Mouse (Mus musculus): ENCODE measurements around the gene Cgref1. TPM values are rescaled to one million over a fixed set of nuclear protein-coding genes. Genes with fewer than 3 reads are reported as not detected.

The Cgref1 gene
- 2.7 and 5.7 TPM in 2 replicates for polyA plus RNA-seq (2012; rRNA removed)

GRCm38 (mm10) chr5:30944956-30945781 is at the start of gene Cgref1:
Cgref1 (minus strand) TSS chr5:30945591.
- H3K4me1 ChIP-seq (ENCODE audit: control insufficient read depth, insufficient read depth, low read length): no peaks in the 10 kb centered on the region
- peak; percentile 34 for DNase-seq
- 9% methylated on average over 44 of the region's 44 CpGs for WGBS
- H3K4me3 ChIP-seq (replicated peaks; ENCODE audit: extremely low read depth, low read depth, low read length): no peak within 1 kb of the TSS
- no peak for TF ChIP-seq CTCF (IDR thresholded peaks at IDR 0.05; ENCODE audit: insufficient read depth, low read length)
- TF ChIP-seq POLR2A (IDR thresholded peaks at IDR 0.05; ENCODE audit: borderline replicate concordance, extremely low read depth, low read depth, low read length): no peak

DNA sequence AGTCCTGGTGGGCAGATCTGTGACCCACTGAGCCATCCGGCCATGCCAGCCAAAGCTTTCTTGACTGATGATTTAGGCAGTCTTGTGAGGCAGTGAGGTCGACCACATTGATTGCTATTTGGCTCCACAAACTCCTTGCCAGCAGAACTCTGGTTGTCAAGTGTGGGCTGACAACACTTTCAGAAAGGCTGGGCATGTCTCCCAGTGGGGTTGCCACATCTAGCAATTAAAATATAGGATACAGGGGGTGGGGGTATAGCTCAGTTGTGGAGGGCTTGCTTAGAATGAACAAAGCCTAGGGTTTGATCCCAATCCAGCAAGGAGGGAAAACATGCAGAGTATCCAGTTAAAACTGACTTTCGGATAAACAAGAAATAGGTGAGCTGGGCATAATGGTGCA is 48.7 kb upstream of the Cgref1 start:
- TF ChIP-seq CTCF (IDR thresholded peaks at IDR 0.05; ENCODE audit: insufficient read depth, low read length): no peak
- no peak for TF ChIP-seq POLR2A (IDR thresholded peaks at IDR 0.05; ENCODE audit: borderline replicate concordance, extremely low read depth, low read depth, low read length)
- no peak for DNase-seq
- Histone ChIP-seq H3K4me1 (ENCODE audit: control insufficient read depth, insufficient read depth, low read length) (no peaks in the 10 kb centered on the region), H3K4me3 (replicated peaks; ENCODE audit: extremely low read depth, low read depth, low read length) (no peak overlapping the region)
- 67% methylated on average over 3 of the region's 3 CpGs for WGBS

GRCm38 (mm10) chr5:30992980-30993676 is 47.7 kb upstream of the Cgref1 start:
- no peak overlapping the region for H3K4me3 ChIP-seq (replicated peaks; ENCODE audit: extremely low read depth, low read depth, low read length)
- WGBS: 65% methylated on average over 5 of the region's 5 CpGs
- DNase-seq: no peak
- TF ChIP-seq POLR2A (IDR thresholded peaks at IDR 0.05; ENCODE audit: borderline replicate concordance, extremely low read depth, low read depth, low read length): no peak
- no peak for TF ChIP-seq CTCF (IDR thresholded peaks at IDR 0.05; ENCODE audit: insufficient read depth, low read length)
- no peaks in the 10 kb centered on the region for H3K4me1 ChIP-seq (ENCODE audit: control insufficient read depth, insufficient read depth, low read length)

DNA sequence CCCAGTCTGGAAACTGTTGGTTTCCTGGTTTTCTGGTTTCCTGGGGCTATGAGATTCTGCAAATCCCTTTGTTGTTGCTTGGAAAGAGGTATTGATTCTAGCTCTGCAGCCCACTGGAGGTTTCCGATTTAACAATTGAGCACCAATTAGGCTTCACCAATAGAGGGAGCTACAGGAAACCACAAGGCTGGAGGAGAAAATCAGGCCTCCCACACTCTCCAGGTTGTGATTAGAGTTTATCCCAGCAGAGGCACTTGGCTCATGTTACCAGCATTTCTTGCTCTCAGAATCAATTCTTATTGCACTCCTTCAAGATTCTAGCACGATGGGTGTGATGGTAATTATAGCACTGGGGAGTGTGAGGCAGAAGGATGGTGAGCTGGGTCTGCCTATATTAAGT is 37.0 kb upstream of the Cgref1 start:
- no peak overlapping the region for H3K4me3 ChIP-seq (replicated peaks; ENCODE audit: extremely low read depth, low read depth, low read length)
- 24% methylated on average over 2 of the region's 2 CpGs for WGBS
- no peaks in the 10 kb centered on the region for H3K4me1 ChIP-seq (ENCODE audit: control insufficient read depth, insufficient read depth, low read length)
- TF ChIP-seq POLR2A (IDR thresholded peaks at IDR 0.05; ENCODE audit: borderline replicate concordance, extremely low read depth, low read depth, low read length): no peak
- TF ChIP-seq CTCF (IDR thresholded peaks at IDR 0.05; ENCODE audit: insufficient read depth, low read length): peak; percentile 24; the same call in 1 of the 2 replicates
- no peak for DNase-seq

GRCm38 (mm10) chr5:30974870-30975656 is 29.7 kb upstream of the Cgref1 start:
- H3K4me3 ChIP-seq (replicated peaks; ENCODE audit: extremely low read depth, low read depth, low read length): no peak overlapping the region
- no peak for DNase-seq
- WGBS: 56% methylated on average over 9 of the region's 9 CpGs
- TF ChIP-seq CTCF (IDR thresholded peaks at IDR 0.05; ENCODE audit: insufficient read depth, low read length) (no peak), POLR2A (IDR thresholded peaks at IDR 0.05; ENCODE audit: borderline replicate concordance, extremely low read depth, low read depth, low read length) (no peak)
- H3K4me1 ChIP-seq (ENCODE audit: control insufficient read depth, insufficient read depth, low read length): no peaks in the 10 kb centered on the region; the same call in 1 of the 2 replicates

DNA sequence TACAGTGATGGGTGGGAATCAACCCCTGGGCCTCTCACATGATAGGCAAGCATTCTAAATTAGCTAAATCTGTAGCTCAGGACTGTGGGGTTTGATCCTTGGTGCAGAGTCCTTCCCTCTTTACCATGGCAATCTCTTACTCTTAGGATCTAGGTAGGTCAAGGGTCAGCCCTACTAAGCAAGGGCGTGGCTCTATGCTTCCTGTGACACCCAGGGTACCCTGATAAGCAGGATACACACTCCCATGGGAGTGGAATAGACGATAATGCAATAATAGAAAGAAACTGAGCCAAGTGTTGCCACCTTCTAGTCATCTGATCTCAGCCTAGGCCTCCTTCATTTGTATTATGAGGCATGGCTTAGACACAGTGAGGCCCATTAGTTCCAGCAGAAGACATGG is 24.0 kb upstream of the Cgref1 start:
- no peak for DNase-seq
- H3K4me1 ChIP-seq (ENCODE audit: control insufficient read depth, insufficient read depth, low read length): peaks cover 5% of the 10 kb centered on the region
- no peak for TF ChIP-seq POLR2A (IDR thresholded peaks at IDR 0.05; ENCODE audit: borderline replicate concordance, extremely low read depth, low read depth, low read length)
- TF ChIP-seq CTCF (IDR thresholded peaks at IDR 0.05; ENCODE audit: insufficient read depth, low read length): no peak
- no peak overlapping the region for H3K4me3 ChIP-seq (replicated peaks; ENCODE audit: extremely low read depth, low read depth, low read length)
- WGBS: 42% methylated on average over 2 of the region's 2 CpGs

GRCm38 (mm10) chr5:30968416-30968815 is 23.0 kb upstream of the Cgref1 start, which contains the start of gene Tcf23:
Tcf23 (plus strand) TSS chr5:30968662.
- Histone ChIP-seq H3K4me3 (replicated peaks; ENCODE audit: extremely low read depth, low read depth, low read length) (no peak within 1 kb of the TSS), H3K4me1 (ENCODE audit: control insufficient read depth, insufficient read depth, low read length) (peaks cover 5% of the 10 kb centered on the region)
- no peak for TF ChIP-seq CTCF (IDR thresholded peaks at IDR 0.05; ENCODE audit: insufficient read depth, low read length)
- TF ChIP-seq POLR2A (IDR thresholded peaks at IDR 0.05; ENCODE audit: borderline replicate concordance, extremely low read depth, low read depth, low read length): no peak
- WGBS: 48% methylated on average over 8 of the region's 8 CpGs
- no peak for DNase-seq

- whole genome bisulfite sequencing: 83% methylated on average over 4 of the region's 4 CpGs
- no peak for TF ChIP-seq CTCF (IDR thresholded peaks at IDR 0.05; ENCODE audit: insufficient read depth, low read length)
- TF ChIP-seq POLR2A (IDR thresholded peaks at IDR 0.05; ENCODE audit: borderline replicate concordance, extremely low read depth, low read depth, low read length): no peak
- no peak for DNase-seq
- peaks cover 9% of the 10 kb centered on the region for H3K4me1 ChIP-seq (ENCODE audit: control insufficient read depth, insufficient read depth, low read length)
- no peak overlapping the region for H3K4me3 ChIP-seq (replicated peaks; ENCODE audit: extremely low read depth, low read depth, low read length)
These were observed 20.8 kb upstream of the Cgref1 start for GRCm38 (mm10) chr5:30966189-30966588.

- WGBS: 82% methylated on average over 3 of the region's 3 CpGs
- H3K4me3 ChIP-seq (replicated peaks; ENCODE audit: extremely low read depth, low read depth, low read length): no peak overlapping the region
- peaks cover 17% of the 10 kb centered on the region for H3K4me1 ChIP-seq (ENCODE audit: control insufficient read depth, insufficient read depth, low read length)
- no peak for DNase-seq
- TF ChIP-seq POLR2A (IDR thresholded peaks at IDR 0.05; ENCODE audit: borderline replicate concordance, extremely low read depth, low read depth, low read length) (no peak), CTCF (IDR thresholded peaks at IDR 0.05; ENCODE audit: insufficient read depth, low read length) (no peak)
These were observed 18.5 kb upstream of the Cgref1 start for GRCm38 (mm10) chr5:30963916-30964315.

Data from lung, adult 2 months (tissue).